Mouse (Mus musculus): ENCODE measurements at regions not wholly inside any gene's neighbourhood (a gene's known extent, or its start where the extent isn't known, plus 50 kb on each side); places are given as distances from the start of the nearest gene placed in this dataset.

GRCm38 (mm10) chr14:67181586-67181985 lies 1172.6 kb upstream of the Gulo start:
- peaks cover 14% of the 10 kb centered on the region for H3K27me3 ChIP-seq (replicated peaks)
- H3K4me2 ChIP-seq: no peak overlapping the region
- H3K4me1 ChIP-seq: peaks cover 3% of the 10 kb centered on the region; the same call in 1 of the 2 replicates
- no peak for ATAC-seq (ENCODE audit: extremely low read depth, insufficient number of reproducible peaks, low FRiP score, low TSS enrichment)
- H3K36me3 ChIP-seq: no peaks in the 10 kb centered on the region
- no peaks in the 10 kb centered on the region for H3K9me3 ChIP-seq
- WGBS: 64% methylated on average over 3 of the region's 3 CpGs
- no peak overlapping the region for H3K27ac ChIP-seq (replicated peaks)
- H3K9ac ChIP-seq: no peak overlapping the region
- no peak overlapping the region for H3K4me3 ChIP-seq

GRCm38 (mm10) chr14:67179549-67179948 lies 1170.5 kb upstream of the Gulo start:
- Histone ChIP-seq H3K4me1 (peaks cover 3% of the 10 kb centered on the region; the same call in 1 of the 2 replicates), H3K4me3 (no peak overlapping the region), H3K9me3 (no peaks in the 10 kb centered on the region), H3K36me3 (no peaks in the 10 kb centered on the region), H3K9ac (no peak overlapping the region), H3K4me2 (no peak overlapping the region), H3K27ac (replicated peaks) (no peak overlapping the region), H3K27me3 (replicated peaks) (peaks cover 19% of the 10 kb centered on the region)
- no peak for ATAC-seq (ENCODE audit: extremely low read depth, insufficient number of reproducible peaks, low FRiP score, low TSS enrichment)

- Histone ChIP-seq H3K9ac (no peak overlapping the region), H3K27ac (replicated peaks) (no peak overlapping the region), H3K36me3 (no peaks in the 10 kb centered on the region), H3K4me2 (no peak overlapping the region), H3K27me3 (replicated peaks) (peaks cover 19% of the 10 kb centered on the region), H3K9me3 (no peaks in the 10 kb centered on the region), H3K4me1 (peaks cover 3% of the 10 kb centered on the region; the same call in 1 of the 2 replicates), H3K4me3 (no peak overlapping the region)
- 31% methylated on average over 9 of the region's 9 CpGs for WGBS
- no peak for ATAC-seq (ENCODE audit: extremely low read depth, insufficient number of reproducible peaks, low FRiP score, low TSS enrichment)
Observed at GRCm38 (mm10) chr14:67178329-67179039, 1169.5 kb upstream of the Gulo start.

GRCm38 (mm10) chr14:67176672-67177071 lies 1167.7 kb upstream of the Gulo start:
- H3K9me3 ChIP-seq: no peaks in the 10 kb centered on the region
- H3K4me3 ChIP-seq: no peak overlapping the region
- peaks cover 3% of the 10 kb centered on the region; the same call in 1 of the 2 replicates for H3K4me1 ChIP-seq
- no peak overlapping the region for H3K4me2 ChIP-seq
- no peak for ATAC-seq (ENCODE audit: extremely low read depth, insufficient number of reproducible peaks, low FRiP score, low TSS enrichment)
- no peaks in the 10 kb centered on the region for H3K36me3 ChIP-seq
- H3K9ac ChIP-seq: no peak overlapping the region
- no peak overlapping the region for H3K27ac ChIP-seq (replicated peaks)
- 62% methylated on average over 6 of the region's 6 CpGs for WGBS
- H3K27me3 ChIP-seq (replicated peaks): peaks cover 19% of the 10 kb centered on the region

GRCm38 (mm10) chr14:67176100-67176499 lies 1167.1 kb upstream of the Gulo start:
- no peaks in the 10 kb centered on the region for H3K9me3 ChIP-seq
- H3K4me1 ChIP-seq: no peaks in the 10 kb centered on the region
- H3K4me2 ChIP-seq: no peak overlapping the region
- 75% methylated on average over 6 of the region's 6 CpGs for WGBS
- H3K36me3 ChIP-seq: no peaks in the 10 kb centered on the region
- H3K27ac ChIP-seq (replicated peaks): no peak overlapping the region
- H3K4me3 ChIP-seq: no peak overlapping the region
- ATAC-seq (ENCODE audit: extremely low read depth, insufficient number of reproducible peaks, low FRiP score, low TSS enrichment): no peak
- peaks cover 19% of the 10 kb centered on the region for H3K27me3 ChIP-seq (replicated peaks)
- no peak overlapping the region for H3K9ac ChIP-seq

GRCm38 (mm10) chr14:67174929-67175328 lies 1165.9 kb upstream of the Gulo start:
- Histone ChIP-seq H3K4me3 (no peak overlapping the region), H3K4me2 (no peak overlapping the region)

GRCm38 (mm10) chr14:67170801-67171200 lies 1161.8 kb upstream of the Gulo start:
- 77% methylated on average over 6 of the region's 6 CpGs for WGBS
- no peak overlapping the region for H3K4me3 ChIP-seq
- H3K4me2 ChIP-seq: no peak overlapping the region
- H3K9me3 ChIP-seq: no peaks in the 10 kb centered on the region
- H3K9ac ChIP-seq: no peak overlapping the region
- H3K27me3 ChIP-seq (replicated peaks): 0 out of 2 replicates have a peak, but pooled peaks cover 5% of the 10 kb centered on the region
- no peaks in the 10 kb centered on the region for H3K36me3 ChIP-seq
- ATAC-seq (ENCODE audit: extremely low read depth, insufficient number of reproducible peaks, low FRiP score, low TSS enrichment): no peak
- H3K27ac ChIP-seq (replicated peaks): no peak overlapping the region
- peaks cover 6% of the 10 kb centered on the region; the same call in 1 of the 2 replicates for H3K4me1 ChIP-seq

More at GRCm38 (mm10) chr14:67174929-67175328, 1165.9 kb upstream of the Gulo start:
- ATAC-seq (ENCODE audit: extremely low read depth, insufficient number of reproducible peaks, low FRiP score, low TSS enrichment): no peak
- H3K27me3 ChIP-seq (replicated peaks): peaks cover 19% of the 10 kb centered on the region
- peaks cover 3% of the 10 kb centered on the region; the same call in 1 of the 2 replicates for H3K4me1 ChIP-seq
- no peaks in the 10 kb centered on the region for H3K9me3 ChIP-seq
- no peaks in the 10 kb centered on the region for H3K36me3 ChIP-seq
- H3K9ac ChIP-seq: no peak overlapping the region
- H3K27ac ChIP-seq (replicated peaks): no peak overlapping the region
- WGBS: 68% methylated on average over 7 of the region's 7 CpGs

GRCm38 (mm10) chr14:67170248-67170647 lies 1161.2 kb upstream of the Gulo start:
- no peaks in the 10 kb centered on the region for H3K9me3 ChIP-seq
- 19% methylated on average over 3 of the region's 3 CpGs for WGBS
- H3K27ac ChIP-seq (replicated peaks): no peak overlapping the region
- 0 out of 2 replicates have a peak, but pooled peaks cover under 1% of the 10 kb centered on the region for H3K27me3 ChIP-seq (replicated peaks)
- H3K4me2 ChIP-seq: no peak overlapping the region
- no peaks in the 10 kb centered on the region for H3K36me3 ChIP-seq
- no peak for ATAC-seq (ENCODE audit: extremely low read depth, insufficient number of reproducible peaks, low FRiP score, low TSS enrichment)
- H3K4me1 ChIP-seq: peaks cover 6% of the 10 kb centered on the region; the same call in 1 of the 2 replicates
- no peak overlapping the region for H3K4me3 ChIP-seq
- no peak overlapping the region for H3K9ac ChIP-seq

GRCm38 (mm10) chr14:67169201-67169600 lies 1160.2 kb upstream of the Gulo start:
- H3K27ac ChIP-seq (replicated peaks): no peak overlapping the region
- no peak overlapping the region for H3K4me2 ChIP-seq
- H3K27me3 ChIP-seq (replicated peaks): no peaks in the 10 kb centered on the region
- 70% methylated on average over 1 of the region's 1 CpGs for WGBS
- no peak for ATAC-seq (ENCODE audit: extremely low read depth, insufficient number of reproducible peaks, low FRiP score, low TSS enrichment)
- no peak overlapping the region for H3K4me3 ChIP-seq
- no peak overlapping the region for H3K9ac ChIP-seq
- H3K36me3 ChIP-seq: no peaks in the 10 kb centered on the region
- H3K9me3 ChIP-seq: 0 out of 2 replicates have a peak, but pooled peaks cover 5% of the 10 kb centered on the region
- peaks cover 6% of the 10 kb centered on the region; the same call in 1 of the 2 replicates for H3K4me1 ChIP-seq

- Histone ChIP-seq H3K9ac (no peak overlapping the region), H3K9me3 (0 out of 2 replicates have a peak, but pooled peaks cover 5% of the 10 kb centered on the region), H3K36me3 (no peaks in the 10 kb centered on the region), H3K4me1 (0 out of 2 replicates have a peak, but pooled peaks cover 6% of the 10 kb centered on the region), H3K27me3 (replicated peaks) (no peaks in the 10 kb centered on the region), H3K4me2 (no peak overlapping the region), H3K4me3 (no peak overlapping the region), H3K27ac (replicated peaks) (no peak overlapping the region)
- WGBS: 82% methylated on average over 10 of the region's 10 CpGs
- no peak for ATAC-seq (ENCODE audit: extremely low read depth, insufficient number of reproducible peaks, low FRiP score, low TSS enrichment)
Observed at GRCm38 (mm10) chr14:67159996-67160395, 1151.0 kb upstream of the Gulo start.

- Histone ChIP-seq H3K9ac (no peak overlapping the region), H3K4me3 (no peak overlapping the region), H3K27me3 (replicated peaks) (no peaks in the 10 kb centered on the region), H3K27ac (replicated peaks) (no peak overlapping the region), H3K4me2 (no peak overlapping the region), H3K4me1 (peaks cover 7% of the 10 kb centered on the region; the same call in 1 of the 2 replicates), H3K9me3 (no peaks in the 10 kb centered on the region), H3K36me3 (no peaks in the 10 kb centered on the region)
- no peak for ATAC-seq (ENCODE audit: extremely low read depth, insufficient number of reproducible peaks, low FRiP score, low TSS enrichment)
- WGBS: 42% methylated on average over 9 of the region's 9 CpGs
Observed at GRCm38 (mm10) chr14:67158867-67159266, 1149.9 kb upstream of the Gulo start.

GRCm38 (mm10) chr14:67156366-67156765 lies 1147.4 kb upstream of the Gulo start:
- no peak overlapping the region for H3K4me3 ChIP-seq
- WGBS: 68% methylated on average over 8 of the region's 8 CpGs
- H3K4me1 ChIP-seq: peaks cover 12% of the 10 kb centered on the region

More at GRCm38 (mm10) chr14:67156366-67156765, 1147.4 kb upstream of the Gulo start:
- Histone ChIP-seq H3K4me2 (no peak overlapping the region), H3K36me3 (no peaks in the 10 kb centered on the region), H3K27me3 (replicated peaks) (no peaks in the 10 kb centered on the region), H3K9ac (no peak overlapping the region), H3K27ac (replicated peaks) (no peak overlapping the region), H3K9me3 (no peaks in the 10 kb centered on the region)
- no peak for ATAC-seq (ENCODE audit: extremely low read depth, insufficient number of reproducible peaks, low FRiP score, low TSS enrichment)

All from heart, embryonic 13.5 days (tissue).